Mouse (Mus musculus) right cerebral cortex, postnatal 10 days (tissue): ENCODE data around the gene Slc9a2.

Experiments
- DNase-seq, 2 experiments: peaks; one replicate each; pipeline ENCODE4 v3.0.0; 2021; ENCODE audit warnings: low spot score in 2 of 2

Slc9a2 gene

GRCm38 (mm10) chr1:40785876-40786445 is 105.6 kb downstream of the Slc9a2 start:
- DNase-seq: no peak

GRCm38 (mm10) chr1:40788956-40789355 is 108.6 kb downstream of the Slc9a2 start:
- peak in 1 of 2 experiments; percentile 49 for DNase-seq

GRCm38 (mm10) chr1:40789666-40790233 is 109.4 kb downstream of the Slc9a2 start:
- no peak for DNase-seq

- peak; percentile 91 to 93 for DNase-seq
These were observed 110.2 kb downstream of the Slc9a2 start, which contains the start of gene Mfsd9 for GRCm38 (mm10) chr1:40790324-40791141. Gene Mfsd9, minus strand, starts transcription at chr1:40790687.

- no peak for DNase-seq
These were observed 115.1 kb downstream of the Slc9a2 start for GRCm38 (mm10) chr1:40795508-40795907.

- DNase-seq: peak; percentile 68 to 74
These were observed 117.0 kb downstream of the Slc9a2 start for GRCm38 (mm10) chr1:40797348-40797747.

- DNase-seq: no peak
These were observed 118.7 kb downstream of the Slc9a2 start for GRCm38 (mm10) chr1:40799121-40799520.

- no peak for DNase-seq
These were observed 120.5 kb downstream of the Slc9a2 start for GRCm38 (mm10) chr1:40800908-40801307.

- peak; percentile 47 to 76 for DNase-seq
These were observed 122.4 kb downstream of the Slc9a2 start for GRCm38 (mm10) chr1:40802759-40803158.

- no peak for DNase-seq
These were observed 123.7 kb downstream of the Slc9a2 start for GRCm38 (mm10) chr1:40804118-40804517.

GRCm38 (mm10) chr1:40805351-40805750 is 125.0 kb downstream of the Slc9a2 start, which contains the start of gene Tmem182:
Gene Tmem182, plus strand, starts transcription at chr1:40805601.
- no peak for DNase-seq

- no peak for DNase-seq
These were observed 125.5 kb downstream of the Slc9a2 start for GRCm38 (mm10) chr1:40805891-40806290.

- DNase-seq: no peak
These were observed 128.3 kb downstream of the Slc9a2 start for GRCm38 (mm10) chr1:40808643-40809042.

- DNase-seq: no peak
These were observed 134.9 kb downstream of the Slc9a2 start for GRCm38 (mm10) chr1:40815071-40815845.
